Mouse (Mus musculus) liver, adult 2 months (tissue): Measurements from ENCODE around the gene Kat2a.

ENCODE experiments used
- CTCF ChIP-seq: fragments of 200-500 bp; IDR thresholded peaks from 2 replicates; pipeline ENCODE4 v1.5.1; 2011; ENCODE audit warnings: low read depth, low read length, control low read depth
- POLR2A ChIP-seq: fragments of 200-500 bp; IDR thresholded peaks from 2 replicates; pipeline ENCODE4 v1.6.1; 2011; ENCODE audit warnings: low read length, control low read depth; ENCODE audit not compliant: insufficient read depth; ENCODE audit errors: extremely low read depth

DNA sequence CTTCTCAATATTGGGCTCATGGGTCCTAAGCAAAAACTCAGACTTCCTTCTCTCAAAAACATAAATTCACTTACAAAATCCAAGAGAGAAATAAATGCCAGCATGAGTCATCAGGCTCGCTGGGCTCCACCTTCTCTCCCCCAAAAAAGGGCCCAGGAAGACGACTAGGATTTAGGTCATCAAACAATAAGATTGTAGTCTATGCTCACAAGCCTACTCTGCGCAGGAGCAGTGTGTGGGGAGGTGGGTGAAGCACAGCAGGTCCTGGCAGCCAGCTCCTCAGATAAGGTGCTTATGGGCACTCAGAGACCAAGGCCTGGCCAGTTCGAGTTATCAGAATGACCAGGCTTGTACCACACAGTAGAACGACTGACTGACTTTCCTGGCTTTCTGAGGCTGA lies 8.1 kb upstream of the Kat2a start:
- TF ChIP-seq CTCF (no peak), POLR2A (no peak)
